Mouse (Mus musculus) heart, embryonic 14.5 days (tissue): Measurements from ENCODE around the gene Prf1. TPM values are rescaled to one million over a fixed set of nuclear protein-coding genes. Genes with fewer than 3 reads are reported as not detected.

ENCODE experiments used
- ATAC-seq: fragments of 200-750 bp; cut with Nextera tagmentation; 2 replicates; pipeline ENCODE4 v1.8.0; 2017; ENCODE audit warnings: low read depth, moderate TSS enrichment; ENCODE audit not compliant: insufficient number of reproducible peaks, insufficient read depth, low FRiP score
- H3K27ac ChIP-seq, 2 experiments: fragments of 200-500 bp in 1 of 2; fragments of 300-500 bp in 1 of 2; sonication (generic) in 1 of 2; replicated peaks in 1 of 2; 2 replicates each; pipeline ENCODE4 v1.5.1; 2012 to 2014; ENCODE audit warnings: low read depth in 2 of 2, low read length in 2 of 2, control low read depth in 1 of 2, mild to moderate bottlenecking in 1 of 2, mixed read lengths in 1 of 2; ENCODE audit not compliant: control insufficient read depth in 1 of 2, insufficient read depth in 1 of 2
- H3K27me3 ChIP-seq: fragments of 300-500 bp; sonication (generic); 2 replicates; pipeline ENCODE4 v1.6.1; 2014; ENCODE audit warnings: mild to moderate bottlenecking, low read length, control low read depth; ENCODE audit not compliant: control insufficient read depth, insufficient read depth
- H3K36me3 ChIP-seq: fragments of 300-500 bp; sonication (generic); 2 replicates; pipeline ENCODE4 v1.6.1; 2014; ENCODE audit warnings: mild to moderate bottlenecking, control low read depth, low read length, mixed read lengths; ENCODE audit not compliant: control insufficient read depth, insufficient read depth
- H3K4me1 ChIP-seq, 2 experiments: fragments of 200-500 bp in 1 of 2; fragments of 300-500 bp in 1 of 2; sonication (generic) in 1 of 2; 2 replicates each; pipeline ENCODE4 v1.6.1; 2012 to 2014; ENCODE audit warnings: low read length in 2 of 2, control low read depth in 1 of 2, mixed read lengths in 1 of 2; ENCODE audit not compliant: control insufficient read depth in 2 of 2, insufficient read depth in 2 of 2
- H3K4me2 ChIP-seq: fragments of 300-500 bp; sonication (generic); 2 replicates; pipeline ENCODE4 v1.6.1; 2014; ENCODE audit warnings: mild to moderate bottlenecking, low read length
- H3K4me3 ChIP-seq, 2 experiments: fragments of 200-500 bp in 1 of 2; fragments of 300-500 bp in 1 of 2; sonication (generic) in 1 of 2; 2 replicates each; pipeline ENCODE4 v1.5.1; 2012 to 2014; ENCODE audit warnings: low read length in 2 of 2, mild to moderate bottlenecking in 2 of 2, control low read depth in 1 of 2, low read depth in 1 of 2, moderate library complexity in 1 of 2; ENCODE audit not compliant: control insufficient read depth in 1 of 2, insufficient read depth in 1 of 2
- H3K9ac ChIP-seq: fragments of 300-500 bp; sonication (generic); 2 replicates; pipeline ENCODE4 v1.6.1; 2014; ENCODE audit warnings: mild to moderate bottlenecking, low read length
- H3K9me3 ChIP-seq: fragments of 300-500 bp; sonication (generic); 2 replicates; pipeline ENCODE4 v1.6.1; 2016; ENCODE audit warnings: low read length, control low read depth; ENCODE audit not compliant: control insufficient read depth
- WGBS: fragments of 180-500 bp; shearing (Covaris S2); extraction: QIAGEN DNeasy Blood & Tissue Kit; methylation state at CpG from one replicate; pipeline ENCODE4 v1.1.7; 2014; 5-methylcytosine and 5-hydroxymethylcytosine counted together
- polyA plus RNA-seq: library from polyadenylated mRNA; unstranded; fragments of >200 nt; fragmentation: Nextera tagmentation; extraction: Ambion mirVana; gene quantifications from 2 replicates; pipeline ENCODE4 v1.2.1, GENCODE M21; 2014

The Prf1 gene
- polyA plus RNA-seq, 1 experiment from 2014 or later: 0.11 TPM

DNA sequence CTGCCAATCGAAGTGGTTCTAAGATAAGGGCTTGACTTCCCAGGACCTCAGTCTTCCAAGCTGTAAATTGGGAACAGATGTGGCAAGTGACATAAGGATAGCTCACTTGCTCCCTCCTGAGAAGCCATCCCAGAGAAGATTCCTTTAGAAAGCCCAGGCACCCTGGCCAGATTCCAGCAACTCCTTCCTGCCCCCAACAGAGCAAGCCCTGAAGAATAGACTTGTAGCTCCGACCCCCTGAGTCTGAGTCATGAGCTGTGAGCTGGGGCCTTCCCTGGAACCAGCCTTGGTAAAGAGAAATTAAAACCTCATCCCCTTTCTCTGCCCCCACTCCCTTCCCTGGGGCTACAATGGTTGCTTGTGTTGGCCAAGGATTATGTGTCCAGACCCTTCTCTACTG is 23.1 kb upstream of the Prf1 start:
- no peak overlapping the region for H3K27ac ChIP-seq
- no peaks in the 10 kb centered on the region for H3K27me3 ChIP-seq
- no peaks in the 10 kb centered on the region for H3K36me3 ChIP-seq
- no peaks in the 10 kb centered on the region for H3K9me3 ChIP-seq
- no peak overlapping the region for H3K4me3 ChIP-seq
- H3K4me1 ChIP-seq: peaks cover 21 to 26% of the 10 kb centered on the region in 2 experiments
- ATAC-seq: no peak
- WGBS: 56% methylated on average over 2 of the region's 2 CpGs
- no peak overlapping the region for H3K9ac ChIP-seq
- no peak overlapping the region for H3K4me2 ChIP-seq

DNA sequence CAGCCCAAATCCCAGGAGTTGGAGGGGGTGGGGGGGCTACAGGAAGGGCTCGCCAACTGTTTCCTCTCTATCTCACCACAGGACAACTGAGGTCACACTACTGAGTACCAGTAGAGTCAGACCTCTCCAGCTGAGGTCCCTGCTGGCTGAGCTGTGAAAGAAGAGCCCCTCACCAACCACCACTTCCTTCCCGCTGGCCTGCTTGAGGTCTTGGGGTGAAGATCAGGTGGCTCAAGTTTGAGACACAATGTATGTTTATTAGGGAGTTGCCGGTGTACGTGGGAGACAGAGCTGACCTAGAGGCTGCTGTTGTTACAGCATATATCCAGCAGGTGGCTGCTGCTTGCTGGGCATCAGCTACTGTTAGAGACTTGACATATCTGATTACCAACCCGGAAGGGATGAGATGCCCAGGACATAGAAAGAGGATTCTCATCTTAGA is 21.9 kb upstream of the Prf1 start:
- ATAC-seq: no peak
- no peaks in the 10 kb centered on the region for H3K27me3 ChIP-seq
- H3K27ac ChIP-seq: no peak overlapping the region
- H3K36me3 ChIP-seq: no peaks in the 10 kb centered on the region
- peaks cover 21 to 26% of the 10 kb centered on the region in 2 experiments for H3K4me1 ChIP-seq
- no peak overlapping the region for H3K4me3 ChIP-seq
- H3K9ac ChIP-seq: 0 out of 2 replicates have a peak overlapping the region, but pooled peaks have one; percentile 56
- H3K4me2 ChIP-seq: peak overlapping the region; percentile 36; the same call in 1 of the 2 replicates
- no peaks in the 10 kb centered on the region for H3K9me3 ChIP-seq
- 4% methylated on average over 5 of the region's 5 CpGs for WGBS

DNA sequence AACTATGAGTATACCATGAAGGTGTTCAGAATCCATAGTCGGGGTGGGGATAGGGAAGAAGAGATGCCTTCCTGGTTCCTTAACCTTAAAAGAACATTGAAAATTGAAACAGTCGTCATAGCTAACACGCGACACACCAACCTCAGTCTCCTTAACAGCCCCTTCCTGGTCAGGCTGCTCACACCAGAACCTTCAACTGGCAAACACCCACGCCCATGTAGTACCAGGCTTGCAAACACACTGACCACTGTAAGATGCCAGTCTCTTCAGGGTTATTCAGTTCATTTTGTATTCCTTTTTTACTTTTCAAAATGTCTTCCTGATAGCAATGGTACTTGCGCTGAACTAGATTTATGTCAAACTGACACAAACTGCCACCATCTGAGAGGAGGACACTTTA is 20.6 kb upstream of the Prf1 start:
- no peak overlapping the region for H3K27ac ChIP-seq
- no peaks in the 10 kb centered on the region for H3K36me3 ChIP-seq
- H3K27me3 ChIP-seq: no peaks in the 10 kb centered on the region
- no peak overlapping the region for H3K9ac ChIP-seq
- peaks cover 18 to 22% of the 10 kb centered on the region in 2 experiments for H3K4me1 ChIP-seq
- H3K4me2 ChIP-seq: no peak overlapping the region
- WGBS: 89% methylated on average over 6 of the region's 6 CpGs
- no peak for ATAC-seq
- no peaks in the 10 kb centered on the region for H3K9me3 ChIP-seq
- H3K4me3 ChIP-seq: no peak overlapping the region

DNA sequence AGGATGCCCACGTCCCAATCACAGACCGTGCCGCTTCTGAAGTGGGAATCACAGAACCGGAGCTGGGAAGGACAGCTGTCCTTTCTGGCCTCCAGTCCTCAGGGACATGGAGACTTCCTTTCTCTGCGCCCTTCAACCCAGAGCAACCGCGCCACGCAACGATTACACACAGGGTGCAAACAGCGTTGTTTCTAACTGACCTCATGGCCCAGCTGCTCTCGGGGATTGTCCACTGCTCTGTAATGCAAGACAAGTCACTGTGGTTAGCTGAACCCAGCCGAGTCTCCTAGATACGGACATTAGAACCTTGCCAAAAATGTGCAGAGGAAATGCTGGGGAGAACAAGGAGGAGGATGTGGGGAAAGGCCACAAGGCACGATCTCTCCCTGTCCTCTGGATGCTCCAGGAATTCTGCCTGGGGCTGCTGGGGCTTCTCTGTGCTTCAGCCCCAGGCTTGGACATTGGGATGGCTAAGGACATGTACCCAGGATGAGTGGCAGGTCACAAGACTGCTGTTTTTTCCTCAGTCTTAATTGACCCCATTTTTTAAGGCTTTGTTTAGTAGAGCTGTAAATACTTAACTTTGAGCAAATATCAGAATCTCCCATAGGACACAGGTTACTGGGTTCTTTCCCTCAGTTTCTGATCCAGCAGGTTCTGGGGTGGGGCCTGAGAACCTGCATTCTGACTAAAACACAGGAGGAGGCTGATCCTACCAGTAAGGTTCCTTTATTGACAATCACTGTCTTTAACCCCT is 19.5 kb upstream of the Prf1 start:
- Histone ChIP-seq H3K36me3 (no peaks in the 10 kb centered on the region), H3K4me2 (no peak overlapping the region), H3K4me3 (no peak overlapping the region), H3K9ac (0 out of 2 replicates have a peak overlapping the region, but pooled peaks have one; percentile 34), H3K9me3 (no peaks in the 10 kb centered on the region), H3K27ac (peak overlapping the region in 1 of 2 experiments; percentile 38; a peak in 1 of 4 replicates), H3K27me3 (no peaks in the 10 kb centered on the region), H3K4me1 (peaks cover 12 to 15% of the 10 kb centered on the region in 2 experiments)
- ATAC-seq: 0 out of 2 replicates have a peak, but pooled peaks have one; percentile 22
- 66% methylated on average over 14 of the region's 14 CpGs for WGBS

DNA sequence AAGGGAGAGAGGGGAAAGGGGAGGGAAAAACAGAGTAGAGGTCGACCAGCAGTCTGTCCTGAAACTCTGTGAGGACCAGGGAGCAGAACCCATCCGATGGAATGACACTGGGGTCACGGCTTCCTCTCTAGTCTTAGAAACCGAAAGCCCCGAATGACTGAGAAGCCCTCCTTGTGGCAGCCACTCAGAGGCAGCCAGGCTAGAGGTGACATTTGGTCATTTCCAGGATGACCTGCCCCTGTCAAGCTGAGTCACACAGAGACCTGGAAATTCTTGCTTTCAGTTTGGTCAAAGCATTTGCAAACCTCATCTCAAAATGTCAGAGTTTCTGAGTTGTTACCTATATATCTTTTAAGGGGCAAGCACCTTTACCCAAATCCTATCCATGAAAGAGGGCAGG is 16.5 kb upstream of the Prf1 start:
- H3K27ac ChIP-seq: no peak overlapping the region
- H3K36me3 ChIP-seq: no peaks in the 10 kb centered on the region
- no peaks in the 10 kb centered on the region for H3K27me3 ChIP-seq
- no peak overlapping the region for H3K9ac ChIP-seq
- H3K9me3 ChIP-seq: no peaks in the 10 kb centered on the region
- no peak overlapping the region for H3K4me3 ChIP-seq
- no peak for ATAC-seq
- WGBS: 78% methylated on average over 5 of the region's 5 CpGs
- H3K4me1 ChIP-seq: peaks cover 6 to 9% of the 10 kb centered on the region in 2 experiments
- no peak overlapping the region for H3K4me2 ChIP-seq

DNA sequence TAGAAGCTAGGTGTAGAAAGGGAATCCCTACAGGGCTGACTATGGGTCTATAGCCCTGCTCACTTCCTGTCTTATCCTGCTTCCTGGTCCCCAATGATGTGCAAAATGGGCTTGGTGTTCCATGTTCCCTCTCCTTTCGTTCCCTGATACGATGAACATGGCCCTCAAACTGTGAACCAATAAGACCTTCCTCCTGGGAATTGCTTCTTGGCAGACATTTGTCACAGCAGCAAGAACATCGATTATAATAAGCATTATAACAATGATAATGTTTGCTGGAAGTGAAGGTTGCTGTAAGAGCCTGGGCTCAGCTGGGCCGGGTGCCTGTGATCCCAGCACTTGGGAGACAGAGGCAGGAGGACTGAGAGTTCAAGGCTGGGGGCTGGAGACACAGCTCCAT is 13.3 kb upstream of the Prf1 start:
- Histone ChIP-seq H3K27me3 (no peaks in the 10 kb centered on the region), H3K36me3 (no peaks in the 10 kb centered on the region), H3K9me3 (no peaks in the 10 kb centered on the region), H3K4me2 (no peak overlapping the region), H3K9ac (no peak overlapping the region), H3K4me1 (peaks cover 6 to 14% of the 10 kb centered on the region in 2 experiments), H3K4me3 (no peak overlapping the region), H3K27ac (no peak overlapping the region)
- no peak for ATAC-seq
- WGBS: 79% methylated on average over 4 of the region's 4 CpGs

DNA sequence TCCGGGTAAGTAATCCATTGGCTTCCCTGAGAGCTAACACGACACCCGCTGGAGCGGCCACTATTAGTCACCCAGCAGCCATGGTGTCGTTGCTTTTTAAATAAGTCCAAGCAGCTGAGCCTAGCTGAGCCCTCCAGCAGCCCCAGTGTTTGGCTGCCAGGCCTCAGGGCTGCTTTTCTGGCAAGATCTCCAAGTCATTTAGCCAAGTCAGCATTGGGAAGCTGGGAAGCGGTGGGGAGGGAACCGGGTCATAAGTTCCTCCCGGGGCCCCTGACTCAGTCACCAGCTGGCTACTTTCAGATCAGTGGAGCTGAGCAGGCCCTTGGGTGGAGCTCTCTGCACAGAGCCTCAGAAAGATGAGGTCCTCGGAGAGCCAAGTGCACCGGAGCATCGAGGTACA is 12.4 kb upstream of the Prf1 start:
- Histone ChIP-seq H3K4me1 (peaks cover 7 to 17% of the 10 kb centered on the region in 2 experiments), H3K27ac (no peak overlapping the region), H3K36me3 (no peaks in the 10 kb centered on the region), H3K27me3 (no peaks in the 10 kb centered on the region), H3K9me3 (no peaks in the 10 kb centered on the region), H3K9ac (no peak overlapping the region), H3K4me2 (no peak overlapping the region), H3K4me3 (no peak overlapping the region)
- 81% methylated on average over 11 of the region's 11 CpGs for WGBS
- no peak for ATAC-seq
